Mouse (Mus musculus) bone marrow macrophage, adult 2 months (primary cell): ENCODE measurements around the gene Mnat1. TPM values are rescaled to one million over a fixed set of nuclear protein-coding genes. Genes with fewer than 3 reads are reported as not detected.

ENCODE experiments used
- H3K27ac ChIP-seq: 2 replicates; pipeline ENCODE4 v1.5.1; 2012; ENCODE audit warnings: low read depth, low read length; ENCODE audit not compliant: insufficient read depth
- H3K4me1 ChIP-seq: 2 replicates; pipeline ENCODE4 v1.6.1; 2012; ENCODE audit warnings: low read length; ENCODE audit not compliant: control insufficient read depth, insufficient read depth
- H3K4me3 ChIP-seq: 2 replicates; pipeline ENCODE4 v1.5.1; 2012; ENCODE audit warnings: mild to moderate bottlenecking, low read length, moderate library complexity; ENCODE audit not compliant: insufficient read depth
- CTCF ChIP-seq: IDR thresholded peaks from 2 replicates; pipeline ENCODE4 v1.5.1; 2012; ENCODE audit warnings: low read depth, mild to moderate bottlenecking, low read length, moderate library complexity
- POLR2A ChIP-seq: IDR thresholded peaks from 2 replicates; pipeline ENCODE4 v1.6.1; 2012; ENCODE audit warnings: mild to moderate bottlenecking, low read depth, low read length, borderline replicate concordance
- polyA plus RNA-seq: library from polyadenylated mRNA; stranded (reverse); fragments of >200 nt; gene quantifications from 2 replicates; pipeline ENCODE4 v1.2.4, GENCODE M21; 2012; ENCODE audit not compliant: missing spikeins, insufficient read depth, insufficient read length

The Mnat1 gene
- polyA plus RNA-seq, 1 experiment, result 20.7 TPM

DNA sequence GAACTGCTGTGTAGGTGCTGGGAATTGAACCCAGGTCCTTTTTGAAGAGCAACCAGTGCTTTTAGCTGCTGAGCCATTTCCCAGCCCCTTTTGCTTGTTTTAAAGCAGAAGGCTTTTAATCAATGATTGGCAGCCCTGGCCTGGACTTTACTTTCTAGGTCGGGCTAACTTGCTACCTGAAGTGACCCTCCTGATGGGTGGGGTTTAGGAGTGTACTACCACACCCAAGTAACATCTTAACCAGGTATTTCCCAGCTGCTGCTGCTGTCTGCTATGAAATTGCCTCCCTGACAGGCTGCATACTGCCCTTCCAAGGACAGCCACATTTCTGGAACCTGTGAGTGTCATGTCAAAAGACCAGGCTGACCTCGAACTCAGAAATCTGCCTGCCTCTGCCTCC is 177.0 kb downstream of the Mnat1 start:
- no peak overlapping the region for H3K4me3 ChIP-seq
- H3K27ac ChIP-seq, result no peak overlapping the region
- H3K4me1 ChIP-seq, result peaks cover 7% of the 10 kb centered on the region
- TF ChIP-seq POLR2A (no peak), CTCF (no peak)

GRCm38 (mm10) chr12:73304636-73305035 is 181.1 kb downstream of the Mnat1 start:
- TF ChIP-seq CTCF (no peak), POLR2A (no peak)
- Histone ChIP-seq H3K4me1 (peaks cover 5% of the 10 kb centered on the region; the same call in 1 of the 2 replicates), H3K27ac (no peak overlapping the region), H3K4me3 (no peak overlapping the region)

GRCm38 (mm10) chr12:73307750-73308149 is 184.2 kb downstream of the Mnat1 start:
- Histone ChIP-seq H3K4me1 (peaks cover 5% of the 10 kb centered on the region; the same call in 1 of the 2 replicates), H3K27ac (no peak overlapping the region), H3K4me3 (no peak overlapping the region)
- TF ChIP-seq CTCF, result no peak
- TF ChIP-seq POLR2A, result no peak

GRCm38 (mm10) chr12:73308711-73309110 is 185.2 kb downstream of the Mnat1 start:
- Histone ChIP-seq H3K4me1 (peaks cover 5% of the 10 kb centered on the region; the same call in 1 of the 2 replicates), H3K4me3 (no peak overlapping the region), H3K27ac (no peak overlapping the region)
- TF ChIP-seq POLR2A, result no peak
- TF ChIP-seq CTCF, result no peak

GRCm38 (mm10) chr12:73317706-73318686 is 194.5 kb downstream of the Mnat1 start:
- TF ChIP-seq POLR2A, result no peak
- no peak for TF ChIP-seq CTCF
- H3K27ac ChIP-seq, result no peak overlapping the region
- no peak overlapping the region for H3K4me3 ChIP-seq
- H3K4me1 ChIP-seq, result peaks cover 14% of the 10 kb centered on the region

Other genes starting within 250 kb of the Mnat1 start
- gene Six6, start 183.8 kb upstream of the Mnat1 start, polyA plus RNA-seq, result not detected in 2 replicates
- not detected in 2 replicates for gene 4930447C04Rik, start 182.9 kb upstream of the Mnat1 start, polyA plus RNA-seq
- 0.59 TPM in 1 of 2 replicates, not detected in the other for gene Six1, start 69.8 kb upstream of the Mnat1 start, polyA plus RNA-seq
- gene Six4, start 10.3 kb upstream of the Mnat1 start, polyA plus RNA-seq, result 0.08 TPM in 1 of 2 replicates, not detected in the other
- gene Trmt5, start 163.0 kb downstream of the Mnat1 start, polyA plus RNA-seq, result 13.7 and 17.2 TPM in 2 replicates
- 48.8 and 57.4 TPM in 2 replicates for gene Slc38a6, start 163.1 kb downstream of the Mnat1 start, polyA plus RNA-seq